Mouse (Mus musculus) intestine, postnatal 0 days (tissue): ENCODE data around the gene Cox7a1. TPM values are rescaled to one million over a fixed set of nuclear protein-coding genes. Genes with fewer than 3 reads are reported as not detected.

Experiments
- ATAC-seq: fragments of 200-750 bp; cut with Nextera tagmentation; 2 replicates; pipeline ENCODE4 v1.8.0; 2017; ENCODE audit warnings: mild to moderate bottlenecking, moderate TSS enrichment, moderate library complexity
- H3K27ac ChIP-seq: fragments of 300-500 bp; sonication (generic); 2 replicates; pipeline ENCODE4 v1.5.1; 2014; ENCODE audit warnings: mild to moderate bottlenecking, low read depth, low read length, moderate library complexity
- H3K27me3 ChIP-seq: fragments of 300-500 bp; sonication (generic); replicated peaks from 2 replicates; pipeline ENCODE4 v1.6.1; 2014; ENCODE audit warnings: low read length, mixed read lengths; ENCODE audit not compliant: control insufficient read depth, insufficient read depth
- H3K36me3 ChIP-seq: fragments of 300-500 bp; sonication (generic); 2 replicates; pipeline ENCODE4 v1.6.1; 2014; ENCODE audit warnings: mild to moderate bottlenecking, moderate library complexity; ENCODE audit not compliant: control insufficient read depth, insufficient read depth
- H3K4me1 ChIP-seq: fragments of 300-500 bp; sonication (generic); replicated peaks from 2 replicates; pipeline ENCODE4 v1.6.1; 2014; ENCODE audit warnings: antibody characterized with exemption, low read length, mixed read lengths; ENCODE audit not compliant: control insufficient read depth, insufficient read depth
- H3K4me2 ChIP-seq: fragments of 300-500 bp; sonication (generic); replicated peaks from 2 replicates; pipeline ENCODE4 v1.6.1; 2014; ENCODE audit warnings: low read depth, mild to moderate bottlenecking, moderate library complexity
- H3K4me3 ChIP-seq: fragments of 300-500 bp; sonication (generic); 2 replicates; pipeline ENCODE4 v1.5.1; 2014; ENCODE audit warnings: low read depth, low read length
- H3K9ac ChIP-seq: fragments of 300-500 bp; sonication (generic); 2 replicates; pipeline ENCODE4 v1.6.1; 2014; ENCODE audit warnings: mild to moderate bottlenecking, low read depth, low read length
- H3K9me3 ChIP-seq: fragments of 300-500 bp; sonication (generic); 2 replicates; pipeline ENCODE4 v1.6.1; 2016; ENCODE audit warnings: mixed run types; ENCODE audit not compliant: control insufficient read depth
- CTCF ChIP-seq: sonication (generic); IDR thresholded peaks from 2 replicates; pipeline ENCODE4 v1.5.1; 2016; ENCODE audit warnings: low read depth, mild to moderate bottlenecking, control low read depth, antibody characterized with exemption, moderate library complexity
- WGBS: fragments of 180-500 bp; shearing (Covaris S2); extraction: QIAGEN DNeasy Blood & Tissue Kit; methylation state at CpG from one replicate; pipeline ENCODE4 v1.1.7; 2014; 5-methylcytosine and 5-hydroxymethylcytosine counted together
- polyA plus RNA-seq: library from polyadenylated mRNA; unstranded; fragments of >200 nt; fragmentation: Nextera tagmentation; extraction: Ambion mirVana; gene quantifications from 2 replicates; pipeline ENCODE4 v1.2.1, GENCODE M21; 2015

The Cox7a1 gene
- polyA plus RNA-seq, 1 experiment from 2014 or later, result 60.2 TPM

GRCm38 (mm10) chr7:30194884-30195283 is 10.9 kb downstream of the Cox7a1 start:
- peak overlapping the region; percentile 68 for H3K9ac ChIP-seq
- TF ChIP-seq CTCF, result no peak
- H3K27ac ChIP-seq, result peak overlapping the region; percentile 89
- peak; percentile 90 for ATAC-seq
- peaks cover 22% of the 10 kb centered on the region for H3K36me3 ChIP-seq
- H3K4me1 ChIP-seq, result no peaks in the 10 kb centered on the region; the same call in 1 of the 2 replicates
- H3K4me3 ChIP-seq, result peak overlapping the region; percentile 66
- H3K4me2 ChIP-seq, result peak overlapping the region; percentile 86
- H3K9me3 ChIP-seq, result no peaks in the 10 kb centered on the region
- under 1% methylated on average over 28 of the region's 28 CpGs for WGBS
- H3K27me3 ChIP-seq, result no peaks in the 10 kb centered on the region

GRCm38 (mm10) chr7:30195461-30195860 is 11.5 kb downstream of the Cox7a1 start:
- no peak overlapping the region for H3K9ac ChIP-seq
- peak overlapping the region; percentile 86 for H3K4me2 ChIP-seq
- H3K36me3 ChIP-seq, result peaks cover 17% of the 10 kb centered on the region
- no peak overlapping the region for H3K27ac ChIP-seq
- H3K27me3 ChIP-seq, result no peaks in the 10 kb centered on the region
- no peaks in the 10 kb centered on the region for H3K9me3 ChIP-seq
- no peak for ATAC-seq
- TF ChIP-seq CTCF, result no peak
- peak overlapping the region; percentile 66; the same call in 1 of the 2 replicates for H3K4me3 ChIP-seq
- H3K4me1 ChIP-seq, result no peaks in the 10 kb centered on the region; the same call in 1 of the 2 replicates
- 49% methylated on average over 6 of the region's 6 CpGs for WGBS

GRCm38 (mm10) chr7:30196171-30196570 is 12.2 kb downstream of the Cox7a1 start:
- Histone ChIP-seq H3K9ac (no peak overlapping the region), H3K27ac (no peak overlapping the region), H3K4me1 (no peaks in the 10 kb centered on the region; the same call in 1 of the 2 replicates), H3K4me2 (no peak overlapping the region), H3K27me3 (no peaks in the 10 kb centered on the region), H3K4me3 (no peak overlapping the region), H3K36me3 (peaks cover 10% of the 10 kb centered on the region), H3K9me3 (no peaks in the 10 kb centered on the region)
- TF ChIP-seq CTCF, result no peak
- 52% methylated on average over 6 of the region's 6 CpGs for WGBS
- no peak for ATAC-seq

- WGBS, result 64% methylated on average over 5 of the region's 5 CpGs
- TF ChIP-seq CTCF, result no peak
- Histone ChIP-seq H3K9ac (no peak overlapping the region), H3K4me1 (no peaks in the 10 kb centered on the region; the same call in 1 of the 2 replicates), H3K4me3 (no peak overlapping the region), H3K9me3 (no peaks in the 10 kb centered on the region), H3K27me3 (no peaks in the 10 kb centered on the region), H3K4me2 (no peak overlapping the region), H3K36me3 (no peaks in the 10 kb centered on the region; the same call in 1 of the 2 replicates), H3K27ac (no peak overlapping the region)
- ATAC-seq, result no peak
Measured at GRCm38 (mm10) chr7:30197592-30198129, 13.7 kb downstream of the Cox7a1 start.

GRCm38 (mm10) chr7:30198481-30198971 is 14.6 kb downstream of the Cox7a1 start, which contains the start of gene Capns1:
Gene Capns1 (minus strand): TSS chr7:30198811.
- peak; percentile 94 for TF ChIP-seq CTCF
- H3K4me2 ChIP-seq, result no peak within 1 kb of the TSS
- H3K9ac ChIP-seq, result no peak within 1 kb of the TSS
- H3K4me1 ChIP-seq, result no peaks in the 10 kb centered on the region; the same call in 1 of the 2 replicates
- H3K36me3 ChIP-seq, result no peaks in the 10 kb centered on the region
- H3K9me3 ChIP-seq, result no peaks in the 10 kb centered on the region
- 10% methylated on average over 8 of the region's 8 CpGs for WGBS
- no peak within 1 kb of the TSS for H3K27ac ChIP-seq
- ATAC-seq, result no peak
- H3K4me3 ChIP-seq, result no peak within 1 kb of the TSS
- no peaks in the 10 kb centered on the region for H3K27me3 ChIP-seq

- Histone ChIP-seq H3K27me3 (no peaks in the 10 kb centered on the region), H3K9ac (no peak overlapping the region), H3K4me3 (no peak overlapping the region), H3K36me3 (no peaks in the 10 kb centered on the region), H3K9me3 (no peaks in the 10 kb centered on the region), H3K27ac (no peak overlapping the region), H3K4me1 (no peaks in the 10 kb centered on the region; the same call in 1 of the 2 replicates), H3K4me2 (no peak overlapping the region)
- WGBS, result 80% methylated on average over 18 of the region's 18 CpGs
- ATAC-seq, result no peak
- TF ChIP-seq CTCF, result no peak
Measured at GRCm38 (mm10) chr7:30199498-30200139, 15.7 kb downstream of the Cox7a1 start.
